Mouse (Mus musculus) forebrain, embryonic 13.5 days (tissue): ENCODE data around the gene Vldlr. TPM values are rescaled to one million over a fixed set of nuclear protein-coding genes. Genes with fewer than 3 reads are reported as not detected.

Experiments used
- ATAC-seq: fragments of 200-750 bp; cut with Nextera tagmentation; 2 replicates; pipeline ENCODE4 v1.8.0; 2017
- H3K27ac ChIP-seq: fragments of 300-500 bp; sonication (generic); 2 replicates; pipeline ENCODE4 v1.5.1; 2015; ENCODE audit warnings: inconsistent platforms, mild to moderate bottlenecking, moderate library complexity
- H3K27me3 ChIP-seq: fragments of 300-500 bp; sonication (generic); 2 replicates; pipeline ENCODE4 v1.6.1; 2015; ENCODE audit warnings: mild to moderate bottlenecking, inconsistent platforms
- H3K36me3 ChIP-seq: fragments of 300-500 bp; sonication (generic); 2 replicates; pipeline ENCODE4 v1.6.1; 2015; ENCODE audit warnings: mild to moderate bottlenecking, inconsistent platforms; ENCODE audit not compliant: poor library complexity, severe bottlenecking
- H3K4me1 ChIP-seq: fragments of 300-500 bp; sonication (generic); 2 replicates; pipeline ENCODE4 v1.6.1; 2015; ENCODE audit warnings: inconsistent platforms
- H3K4me2 ChIP-seq: fragments of 300-500 bp; sonication (generic); 2 replicates; pipeline ENCODE4 v1.6.1; 2015; ENCODE audit warnings: inconsistent platforms, mild to moderate bottlenecking, moderate library complexity
- H3K4me3 ChIP-seq: fragments of 300-500 bp; sonication (generic); 2 replicates; pipeline ENCODE4 v1.5.1; 2015; ENCODE audit warnings: mild to moderate bottlenecking, inconsistent platforms
- H3K9ac ChIP-seq: fragments of 300-500 bp; sonication (generic); 2 replicates; pipeline ENCODE4 v1.6.1; 2015; ENCODE audit warnings: mild to moderate bottlenecking, inconsistent platforms
- H3K9me3 ChIP-seq: fragments of 300-500 bp; sonication (generic); replicated peaks from 2 replicates; pipeline ENCODE4 v1.6.1; 2016; ENCODE audit warnings: inconsistent platforms
- WGBS: fragments of 180-500 bp; shearing (Covaris S2); methylation state at CpG from one replicate; pipeline ENCODE4 v1.1.7; 2015; 5-methylcytosine and 5-hydroxymethylcytosine counted together
- polyA plus RNA-seq: library from polyadenylated mRNA; unstranded; fragments of >200 nt; fragmentation: Nextera tagmentation; extraction: Ambion mirVana; gene quantifications from 2 replicates; pipeline ENCODE4 v1.2.1, GENCODE M21; 2015

Vldlr gene
- polyA plus RNA-seq, 1 experiment from 2014 or later, result 20.8 TPM

GRCm38 (mm10) chr19:27243527-27243926, 27.2 kb downstream of the Vldlr start:
- WGBS, result 96% methylated on average over 4 of the region's 4 CpGs
- Histone ChIP-seq H3K36me3 (peaks cover 91% of the 10 kb centered on the region), H3K9me3 (no peaks in the 10 kb centered on the region), H3K27ac (no peak overlapping the region), H3K4me2 (no peak overlapping the region), H3K9ac (no peak overlapping the region), H3K4me1 (no peaks in the 10 kb centered on the region), H3K4me3 (no peak overlapping the region), H3K27me3 (no peaks in the 10 kb centered on the region)
- ATAC-seq, result no peak

- WGBS, result 93% methylated on average over 5 of the region's 5 CpGs
- Histone ChIP-seq H3K4me3 (no peak overlapping the region), H3K27me3 (no peaks in the 10 kb centered on the region), H3K36me3 (peaks cover 8% of the 10 kb centered on the region), H3K4me2 (no peak overlapping the region), H3K9me3 (no peaks in the 10 kb centered on the region), H3K4me1 (no peaks in the 10 kb centered on the region), H3K27ac (no peak overlapping the region), H3K9ac (no peak overlapping the region)
- no peak for ATAC-seq
Observed at GRCm38 (mm10) chr19:27254756-27255155, 38.5 kb downstream of the Vldlr start.

- Histone ChIP-seq H3K9me3 (no peaks in the 10 kb centered on the region), H3K36me3 (no peaks in the 10 kb centered on the region; the same call in 1 of the 2 replicates), H3K9ac (no peak overlapping the region), H3K4me1 (no peaks in the 10 kb centered on the region), H3K27ac (no peak overlapping the region), H3K27me3 (no peaks in the 10 kb centered on the region), H3K4me2 (no peak overlapping the region), H3K4me3 (no peak overlapping the region)
- no peak for ATAC-seq
- 91% methylated on average over 3 of the region's 3 CpGs for WGBS
Observed at GRCm38 (mm10) chr19:27255678-27256077, 39.4 kb downstream of the Vldlr start.

GRCm38 (mm10) chr19:27260102-27260501, 43.8 kb downstream of the Vldlr start:
- Histone ChIP-seq H3K4me2 (no peak overlapping the region), H3K4me1 (no peaks in the 10 kb centered on the region), H3K36me3 (no peaks in the 10 kb centered on the region), H3K4me3 (no peak overlapping the region), H3K27ac (no peak overlapping the region), H3K9ac (no peak overlapping the region), H3K27me3 (no peaks in the 10 kb centered on the region), H3K9me3 (no peaks in the 10 kb centered on the region)
- WGBS, result 81% methylated on average over 4 of the region's 4 CpGs
- no peak for ATAC-seq

- Histone ChIP-seq H3K27me3 (no peaks in the 10 kb centered on the region), H3K9ac (no peak overlapping the region), H3K9me3 (no peaks in the 10 kb centered on the region), H3K36me3 (no peaks in the 10 kb centered on the region), H3K4me1 (no peaks in the 10 kb centered on the region), H3K27ac (no peak overlapping the region), H3K4me3 (no peak overlapping the region), H3K4me2 (no peak overlapping the region)
- WGBS, result 90% methylated on average over 8 of the region's 8 CpGs
- ATAC-seq, result no peak
Observed at GRCm38 (mm10) chr19:27260621-27261278, 44.5 kb downstream of the Vldlr start.

GRCm38 (mm10) chr19:27262141-27262540, 45.9 kb downstream of the Vldlr start:
- H3K4me2 ChIP-seq, result no peak overlapping the region
- H3K9ac ChIP-seq, result no peak overlapping the region
- no peaks in the 10 kb centered on the region for H3K27me3 ChIP-seq
- WGBS, result 85% methylated on average over 3 of the region's 3 CpGs
- H3K9me3 ChIP-seq, result no peaks in the 10 kb centered on the region
- H3K4me3 ChIP-seq, result no peak overlapping the region
- H3K4me1 ChIP-seq, result no peaks in the 10 kb centered on the region
- ATAC-seq, result no peak
- H3K27ac ChIP-seq, result no peak overlapping the region
- no peaks in the 10 kb centered on the region for H3K36me3 ChIP-seq

- Histone ChIP-seq H3K4me2 (no peak overlapping the region), H3K9ac (no peak overlapping the region), H3K27me3 (no peaks in the 10 kb centered on the region), H3K4me1 (no peaks in the 10 kb centered on the region), H3K4me3 (no peak overlapping the region), H3K36me3 (no peaks in the 10 kb centered on the region), H3K9me3 (no peaks in the 10 kb centered on the region), H3K27ac (no peak overlapping the region)
- WGBS, result 75% methylated on average over 2 of the region's 2 CpGs
- no peak for ATAC-seq
Observed at GRCm38 (mm10) chr19:27273385-27273784, 57.1 kb downstream of the Vldlr start.

GRCm38 (mm10) chr19:27274382-27274781, 58.1 kb downstream of the Vldlr start:
- H3K27me3 ChIP-seq, result no peaks in the 10 kb centered on the region
- no peak overlapping the region for H3K27ac ChIP-seq
- no peak overlapping the region for H3K4me2 ChIP-seq
- no peak overlapping the region for H3K9ac ChIP-seq
- 90% methylated on average over 1 of the region's 1 CpGs for WGBS
- H3K9me3 ChIP-seq, result no peaks in the 10 kb centered on the region
- H3K4me1 ChIP-seq, result no peaks in the 10 kb centered on the region
- no peaks in the 10 kb centered on the region for H3K36me3 ChIP-seq
- no peak for ATAC-seq
- no peak overlapping the region for H3K4me3 ChIP-seq

- Histone ChIP-seq H3K4me2 (no peak overlapping the region), H3K4me3 (no peak overlapping the region), H3K4me1 (no peaks in the 10 kb centered on the region), H3K27me3 (no peaks in the 10 kb centered on the region), H3K27ac (no peak overlapping the region), H3K9ac (no peak overlapping the region), H3K9me3 (no peaks in the 10 kb centered on the region), H3K36me3 (no peaks in the 10 kb centered on the region)
- 88% methylated on average over 2 of the region's 2 CpGs for whole genome bisulfite sequencing
- no peak for ATAC-seq
Observed at GRCm38 (mm10) chr19:27279174-27279573, 62.9 kb downstream of the Vldlr start.

Other genes starting within 250 kb of the Vldlr start
- gene Kcnv2, start 106.1 kb downstream of the Vldlr start, polyA plus RNA-seq, result not detected in 2 replicates
- 74.0 and 88.8 TPM in 2 replicates for gene Pum3, start 213.3 kb downstream of the Vldlr start, polyA plus RNA-seq